Mouse (Mus musculus): ENCODE data around the gene Zfp324. TPM values are rescaled to one million over a fixed set of nuclear protein-coding genes. Genes with fewer than 3 reads are reported as not detected.

The Zfp324 gene
- total RNA-seq, 1 experiment from 2014 or later = 13.1 TPM

DNA sequence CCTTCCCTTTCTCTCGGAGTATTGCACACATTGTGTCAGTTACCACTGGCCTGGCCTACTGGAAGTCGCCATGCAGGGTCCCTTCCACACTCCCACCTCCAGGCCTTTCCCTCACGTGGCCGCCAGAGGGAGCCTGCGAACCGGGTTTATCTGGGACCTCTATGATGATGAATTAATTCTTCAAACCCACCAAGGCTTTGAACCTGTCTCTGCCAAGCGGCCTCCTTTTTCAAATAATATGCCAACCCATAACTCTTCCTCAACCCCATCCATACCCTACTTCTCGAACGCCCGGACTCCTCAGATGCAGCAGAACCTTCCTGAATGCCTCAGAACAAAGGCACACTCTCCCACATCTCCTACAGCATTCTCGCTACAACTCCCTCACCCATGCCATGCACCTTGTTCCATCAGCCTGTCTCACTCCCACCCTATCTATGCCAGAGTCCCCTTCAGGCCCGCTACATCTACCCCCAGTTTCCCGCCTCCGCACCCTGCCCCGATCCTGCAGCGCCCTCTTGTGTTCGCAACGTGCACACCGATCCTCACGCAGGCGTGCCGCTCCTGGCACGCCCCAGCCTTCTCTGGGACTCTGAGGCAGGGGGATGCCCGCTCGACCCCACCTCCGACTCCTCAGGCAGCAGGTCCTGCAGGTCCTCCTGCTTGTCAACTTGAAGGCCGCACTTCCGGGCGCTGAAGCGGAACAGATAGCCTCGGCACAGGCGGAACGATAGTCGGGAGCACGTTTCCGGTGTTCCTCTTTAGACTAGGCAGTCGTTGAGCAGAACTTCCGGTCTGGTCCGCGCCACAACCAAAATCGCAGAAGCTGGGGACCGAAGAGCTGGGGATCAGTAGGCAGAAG is 43.7 kb downstream of the Zfp324 start:
- DNase-seq = peak; percentile 86

DNA sequence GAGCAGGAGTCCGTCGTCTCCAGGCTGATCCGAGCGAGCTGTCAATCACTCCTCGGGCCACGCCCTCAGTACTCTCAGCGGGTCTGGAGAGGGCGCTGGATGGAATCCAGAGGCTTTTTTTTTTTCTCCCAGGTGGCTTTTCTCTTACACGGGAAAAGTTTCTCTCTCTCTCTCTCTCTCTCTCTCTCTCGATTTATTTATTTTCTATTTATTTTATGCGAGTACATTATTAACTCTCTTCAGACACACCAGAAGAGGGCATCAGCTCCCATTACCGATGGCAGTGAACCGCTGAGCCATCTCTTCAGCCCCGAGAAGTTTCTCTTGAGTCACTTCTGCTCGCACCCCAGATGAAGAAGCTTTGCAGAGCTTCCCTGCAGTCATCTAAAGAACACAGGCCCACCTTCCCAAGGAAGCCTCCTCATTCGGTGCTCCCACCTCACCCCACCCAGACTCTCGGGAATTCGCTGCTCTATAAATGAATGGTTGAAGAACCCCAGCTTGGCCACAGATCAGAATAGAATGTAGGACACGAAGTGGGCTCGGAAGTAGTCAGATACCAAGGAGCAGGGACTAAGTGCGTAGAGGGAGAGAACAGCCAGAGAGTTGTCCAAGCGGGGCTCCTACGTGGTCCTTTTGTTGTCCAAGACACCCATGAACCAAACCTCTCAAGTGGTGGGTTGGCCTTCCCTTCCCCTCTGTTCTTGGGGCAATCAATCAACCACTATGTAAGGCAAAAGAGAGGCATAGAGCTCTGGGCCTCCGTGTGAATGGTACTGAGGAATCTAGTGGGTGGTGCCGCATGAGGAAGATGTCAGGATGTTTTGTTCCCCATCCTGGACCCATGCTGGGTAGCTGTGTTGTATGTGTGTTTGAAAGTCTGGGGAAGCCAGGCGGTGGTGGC is 44.6 kb downstream of the Zfp324 start, which contains the start of gene Zbtb45:
Gene Zbtb45 (minus strand): TSS at position 30 of the 904 bp plus-strand sequence.
- DNase-seq = no peak

DNA sequence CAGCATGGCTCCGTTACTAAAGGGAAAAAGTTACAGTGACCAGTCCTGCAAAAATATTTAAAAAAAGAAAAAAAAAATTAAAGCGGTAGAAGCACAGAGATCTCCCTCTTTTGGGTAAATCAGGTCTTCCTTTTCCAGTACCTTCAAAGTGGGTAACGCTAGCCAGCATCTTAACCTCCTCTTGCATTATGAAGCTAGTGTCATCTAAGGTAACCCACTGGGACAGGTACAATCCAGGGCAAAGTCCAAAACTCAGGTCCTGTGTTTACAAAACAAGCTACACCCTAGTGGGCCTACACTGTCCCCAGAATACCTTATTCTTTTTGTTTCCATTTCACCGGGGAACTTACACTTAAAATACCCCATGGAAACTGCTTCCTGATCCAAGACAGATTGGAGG is 48.0 kb downstream of the Zfp324 start:
- DNase-seq = no peak

DNA sequence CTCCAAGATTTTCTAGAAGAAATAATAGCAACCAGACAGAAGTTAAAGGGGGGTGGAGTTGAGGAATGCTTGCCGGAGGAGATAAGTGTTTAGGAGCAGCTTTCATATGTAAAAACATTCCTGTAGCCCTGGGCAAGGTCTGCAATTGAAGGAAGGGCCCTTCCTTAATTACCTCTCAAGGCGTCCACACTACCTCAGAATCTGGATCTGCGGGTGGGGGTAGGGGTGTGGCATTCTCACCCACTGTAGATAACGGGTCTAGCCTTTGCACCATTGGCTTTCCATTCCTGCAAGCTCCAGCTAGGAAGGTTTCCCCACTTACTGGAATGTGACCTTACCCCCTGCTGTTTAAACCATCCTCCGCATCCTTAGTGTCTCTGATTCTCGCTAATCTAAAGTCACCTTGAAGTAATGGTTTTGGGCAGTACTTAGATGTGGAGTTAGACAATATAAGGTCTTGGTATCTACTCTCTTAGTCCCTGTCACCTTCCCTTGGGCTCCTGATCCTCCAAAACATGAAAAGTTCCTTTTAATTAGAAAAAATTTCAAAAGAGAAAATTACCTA is 48.7 kb downstream of the Zfp324 start:
- DNase-seq = no peak

DNA sequence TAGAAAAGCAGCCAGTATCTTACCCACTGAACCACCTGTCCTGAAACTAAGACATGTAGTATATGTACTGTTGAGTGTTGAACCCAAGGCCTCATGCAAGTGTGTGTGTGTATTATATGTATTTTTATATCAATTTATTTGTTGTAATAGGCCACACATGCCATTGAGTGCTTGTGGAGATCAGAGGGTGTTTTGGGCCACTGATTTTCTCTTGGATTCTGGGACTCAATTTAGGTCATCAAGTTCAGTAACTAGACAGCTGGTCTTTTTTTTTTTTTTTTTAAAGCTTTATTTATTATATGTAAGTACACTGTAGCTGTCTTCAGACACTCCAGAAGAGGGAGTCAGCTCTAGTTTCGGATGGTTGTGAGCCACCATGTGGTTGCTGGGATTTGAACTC is 49.6 kb downstream of the Zfp324 start:
- no peak for DNase-seq

DNA sequence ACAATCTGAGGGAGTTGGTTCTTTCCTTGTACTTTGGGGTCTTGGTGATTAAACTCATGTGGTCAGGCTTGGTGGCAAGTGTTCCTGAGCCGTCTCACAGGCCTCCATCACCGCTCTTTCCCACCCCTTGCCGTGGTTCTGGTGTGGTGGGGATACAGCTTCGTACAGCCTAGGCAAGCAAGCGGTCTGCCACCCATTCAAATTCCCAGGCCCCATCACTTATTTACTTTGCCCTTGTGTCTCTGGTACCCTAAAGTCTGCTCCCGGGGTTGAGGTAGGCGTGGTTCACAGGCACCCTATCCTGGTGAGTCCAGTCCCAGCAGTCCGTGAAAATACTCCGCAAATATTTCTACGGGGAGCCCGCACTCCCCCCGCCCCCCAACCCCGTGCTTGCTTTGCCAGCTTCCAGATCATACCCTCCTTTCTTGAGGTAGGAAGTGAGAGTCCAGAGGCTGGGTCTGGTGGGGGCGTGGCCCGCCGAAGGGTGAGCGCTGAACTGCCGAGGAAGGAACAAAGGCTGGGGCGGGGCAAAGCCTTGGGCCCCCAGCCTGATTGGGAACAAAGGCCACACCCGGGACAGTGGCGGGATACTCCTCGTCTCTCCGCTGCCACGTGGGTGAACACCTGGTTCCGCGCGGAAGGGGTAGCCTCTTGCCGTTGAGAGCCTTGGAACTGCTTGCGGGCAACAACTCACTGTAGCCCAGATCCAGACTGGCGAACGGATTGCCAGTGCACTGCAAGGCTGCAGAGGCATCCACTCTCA is 57.3 kb downstream of the Zfp324 start:
- peak; percentile 76 for DNase-seq

Other genes with a start within 250 kb of the Zfp324 start
- not detected in 2 replicates for gene Vmn2r56, start 230.8 kb upstream of the Zfp324 start, total RNA-seq (2021)
- 5.8 and 8.1 TPM in 2 replicates for gene Zscan18, start 162.2 kb upstream of the Zfp324 start, total RNA-seq (2021)
- gene Zfp329, start 147.0 kb upstream of the Zfp324 start, total RNA-seq (2021) = 15.1 and 15.2 TPM in 2 replicates
- 23.1 and 27.2 TPM in 2 replicates for gene Zfp110, start 131.1 kb upstream of the Zfp324 start, total RNA-seq (2021)
- 3.6 and 3.7 TPM in 2 replicates for gene Zfp128, start 84.7 kb upstream of the Zfp324 start, total RNA-seq (2021)
- gene Zscan22, start 68.0 kb upstream of the Zfp324 start, total RNA-seq (2021) = 13.6 and 17.5 TPM in 2 replicates
- gene Rps5, start 43.5 kb upstream of the Zfp324 start, total RNA-seq (2021) = 829 and 881 TPM in 2 replicates
- 0.18 and 0.29 TPM in 2 replicates for gene Rnf225, start 38.4 kb upstream of the Zfp324 start, total RNA-seq (2021)
- gene Zfp446, start 12.0 kb downstream of the Zfp324 start, total RNA-seq (2021) = 8.0 and 9.0 TPM in 2 replicates
- 6.2 TPM in 1 of 2 replicates, not detected in the other for gene Slc27a5, start 32.4 kb downstream of the Zfp324 start, total RNA-seq (2021)
- gene Trim28, start 33.3 kb downstream of the Zfp324 start, total RNA-seq (2021) = 273 and 297 TPM in 2 replicates
- 15.3 and 16.1 TPM in 2 replicates for gene Zbtb45, start 44.2 kb downstream of the Zfp324 start, total RNA-seq (2021)
- gene Chmp2a, start 69.0 kb downstream of the Zfp324 start, total RNA-seq (2021) = 218 and 223 TPM in 2 replicates
- gene Ube2m, start 72.4 kb downstream of the Zfp324 start, total RNA-seq (2021) = 170 and 192 TPM in 2 replicates
- 3.8 and 4.1 TPM in 2 replicates for gene Mzf1, start 88.9 kb downstream of the Zfp324 start, total RNA-seq (2021)
- gene Vmn1r85, start 129.3 kb downstream of the Zfp324 start, total RNA-seq (2021) = not detected in 2 replicates
- not detected in 2 replicates for gene Vmn1r86, start 154.1 kb downstream of the Zfp324 start, total RNA-seq (2021)
- not detected in 2 replicates for gene Vmn1r87, start 174.3 kb downstream of the Zfp324 start, total RNA-seq (2021)
- gene Vmn1r88, start 193.7 kb downstream of the Zfp324 start, total RNA-seq (2021) = 0.12 TPM in 1 of 2 replicates, not detected in the other
- not detected in 2 replicates for gene Vmn1r89, start 247.2 kb downstream of the Zfp324 start, total RNA-seq (2021)

All from adrenal gland, postnatal 25 days (tissue).